Mouse (Mus musculus): Measurements from ENCODE around the gene Lhb. TPM values are rescaled to one million over a fixed set of nuclear protein-coding genes. Genes with fewer than 3 reads are reported as not detected.
A peak's percentile ranks its signal among the peaks of the same experiment; 100 is the strongest.

The Lhb gene
- polyA plus RNA-seq, 1 experiment: not detected

- 70% methylated on average over 19 of the region's 19 CpGs for WGBS
- Histone ChIP-seq H3K4me3 (replicated peaks; ENCODE audit: control insufficient read depth, low read depth, low read length) (no peak within 1 kb of the TSS), H3K27ac (ENCODE audit: control insufficient read depth, insufficient read depth, low read depth, low read length, poor library complexity) (no peak within 1 kb of the TSS; the same call in 1 of the 2 replicates), H3K4me1 (ENCODE audit: control insufficient read depth, insufficient read depth, low read length) (peaks cover 8% of the 10 kb centered on the region; the same call in 1 of the 2 replicates)
- TF ChIP-seq POLR2A (IDR thresholded peaks at IDR 0.05; ENCODE audit: borderline replicate concordance, control insufficient read depth, low read depth, low read length) (0 out of 2 replicates have a peak, but pooled peaks have one; percentile 12), CTCF (IDR thresholded peaks at IDR 0.05; ENCODE audit: control insufficient read depth, insufficient read depth, low read length) (no peak)
These were observed 17.1 kb downstream of the Lhb start, which contains the start of gene Ruvbl2 for GRCm38 (mm10) chr7:45437521-45438276. TSS of gene Ruvbl2 (minus strand) at chr7:45438096.

- no peak for TF ChIP-seq POLR2A (IDR thresholded peaks at IDR 0.05; ENCODE audit: borderline replicate concordance, control insufficient read depth, low read depth, low read length)
- no peak for TF ChIP-seq CTCF (IDR thresholded peaks at IDR 0.05; ENCODE audit: control insufficient read depth, insufficient read depth, low read length)
- Histone ChIP-seq H3K4me1 (ENCODE audit: control insufficient read depth, insufficient read depth, low read length) (no peaks in the 10 kb centered on the region), H3K27ac (ENCODE audit: control insufficient read depth, insufficient read depth, low read depth, low read length, poor library complexity) (no peak overlapping the region), H3K4me3 (replicated peaks; ENCODE audit: control insufficient read depth, low read depth, low read length) (no peak overlapping the region)
- 81% methylated on average over 22 of the region's 22 CpGs for whole genome bisulfite sequencing
These were observed 23.2 kb downstream of the Lhb start for GRCm38 (mm10) chr7:45443526-45444420.

- TF ChIP-seq POLR2A (IDR thresholded peaks at IDR 0.05; ENCODE audit: borderline replicate concordance, control insufficient read depth, low read depth, low read length) (no peak), CTCF (IDR thresholded peaks at IDR 0.05; ENCODE audit: control insufficient read depth, insufficient read depth, low read length) (no peak)
- no peak overlapping the region for H3K27ac ChIP-seq (ENCODE audit: control insufficient read depth, insufficient read depth, low read depth, low read length, poor library complexity)
- H3K4me3 ChIP-seq (replicated peaks; ENCODE audit: control insufficient read depth, low read depth, low read length): no peak overlapping the region
- H3K4me1 ChIP-seq (ENCODE audit: control insufficient read depth, insufficient read depth, low read length): no peaks in the 10 kb centered on the region
These were observed 26.0 kb downstream of the Lhb start for GRCm38 (mm10) chr7:45446589-45446988.

- Histone ChIP-seq H3K27ac (ENCODE audit: control insufficient read depth, insufficient read depth, low read depth, low read length, poor library complexity) (no peak overlapping the region), H3K4me1 (ENCODE audit: control insufficient read depth, insufficient read depth, low read length) (no peaks in the 10 kb centered on the region), H3K4me3 (replicated peaks; ENCODE audit: control insufficient read depth, low read depth, low read length) (no peak overlapping the region)
- no peak for TF ChIP-seq POLR2A (IDR thresholded peaks at IDR 0.05; ENCODE audit: borderline replicate concordance, control insufficient read depth, low read depth, low read length)
- peak; percentile 49 for TF ChIP-seq CTCF (IDR thresholded peaks at IDR 0.05; ENCODE audit: control insufficient read depth, insufficient read depth, low read length)
- WGBS: 41% methylated on average over 11 of the region's 11 CpGs
These were observed 26.8 kb downstream of the Lhb start for GRCm38 (mm10) chr7:45447325-45447990.

- 85% methylated on average over 1 of the region's 1 CpGs for WGBS
- Histone ChIP-seq H3K4me3 (replicated peaks; ENCODE audit: control insufficient read depth, low read depth, low read length) (no peak overlapping the region), H3K4me1 (ENCODE audit: control insufficient read depth, insufficient read depth, low read length) (no peaks in the 10 kb centered on the region), H3K27ac (ENCODE audit: control insufficient read depth, insufficient read depth, low read depth, low read length, poor library complexity) (no peak overlapping the region)
- no peak for TF ChIP-seq POLR2A (IDR thresholded peaks at IDR 0.05; ENCODE audit: borderline replicate concordance, control insufficient read depth, low read depth, low read length)
- no peak for TF ChIP-seq CTCF (IDR thresholded peaks at IDR 0.05; ENCODE audit: control insufficient read depth, insufficient read depth, low read length)
These were observed 29.4 kb downstream of the Lhb start for GRCm38 (mm10) chr7:45449974-45450373.

GRCm38 (mm10) chr7:45451344-45451982 is 30.8 kb downstream of the Lhb start:
- Histone ChIP-seq H3K4me1 (ENCODE audit: control insufficient read depth, insufficient read depth, low read length) (no peaks in the 10 kb centered on the region), H3K27ac (ENCODE audit: control insufficient read depth, insufficient read depth, low read depth, low read length, poor library complexity) (no peak overlapping the region), H3K4me3 (replicated peaks; ENCODE audit: control insufficient read depth, low read depth, low read length) (no peak overlapping the region)
- peak; percentile 85 for TF ChIP-seq CTCF (IDR thresholded peaks at IDR 0.05; ENCODE audit: control insufficient read depth, insufficient read depth, low read length)
- no peak for TF ChIP-seq POLR2A (IDR thresholded peaks at IDR 0.05; ENCODE audit: borderline replicate concordance, control insufficient read depth, low read depth, low read length)
- 59% methylated on average over 23 of the region's 23 CpGs for whole genome bisulfite sequencing

- peaks cover 3% of the 10 kb centered on the region; the same call in 1 of the 2 replicates for H3K4me1 ChIP-seq (ENCODE audit: control insufficient read depth, insufficient read depth, low read length)
- no peak for TF ChIP-seq POLR2A (IDR thresholded peaks at IDR 0.05; ENCODE audit: borderline replicate concordance, control insufficient read depth, low read depth, low read length)
- no peak for TF ChIP-seq CTCF (IDR thresholded peaks at IDR 0.05; ENCODE audit: control insufficient read depth, insufficient read depth, low read length)
- no peak overlapping the region for H3K4me3 ChIP-seq (replicated peaks; ENCODE audit: control insufficient read depth, low read depth, low read length)
- no peak overlapping the region for H3K27ac ChIP-seq (ENCODE audit: control insufficient read depth, insufficient read depth, low read depth, low read length, poor library complexity)
- 88% methylated on average over 15 of the region's 15 CpGs for WGBS
These were observed 34.4 kb downstream of the Lhb start for GRCm38 (mm10) chr7:45454971-45455370.

Measured in bone marrow, adult 2 months (tissue).